Mouse (Mus musculus) kidney, postnatal 0 days (tissue): ENCODE results near the gene Eya2. TPM values are rescaled to one million over a fixed set of nuclear protein-coding genes. Genes with fewer than 3 reads are reported as not detected.

Experiments used
- ATAC-seq: fragments of 200-750 bp; cut with Nextera tagmentation; replicated peaks from 2 replicates; pipeline ENCODE4 v1.8.0; 2017; ENCODE audit warnings: low read depth, moderate number of reproducible peaks, moderate TSS enrichment, moderate library complexity; ENCODE audit not compliant: low FRiP score
- DNase-seq: peaks from one replicate; pipeline ENCODE4 v3.0.0-alpha.2; 2016; ENCODE audit warnings: low spot score
- H3K27ac ChIP-seq: fragments of 300-500 bp; sonication (generic); 2 replicates; pipeline ENCODE4 v1.5.1; 2014; ENCODE audit warnings: mild to moderate bottlenecking
- H3K27me3 ChIP-seq: fragments of 300-500 bp; sonication (generic); 2 replicates; pipeline ENCODE4 v1.6.1; 2014; ENCODE audit warnings: low read length, mixed read lengths; ENCODE audit not compliant: insufficient read depth
- H3K36me3 ChIP-seq: fragments of 300-500 bp; sonication (generic); 2 replicates; pipeline ENCODE4 v1.6.1; 2014; ENCODE audit warnings: low read length, mixed read lengths; ENCODE audit not compliant: insufficient read depth
- H3K4me1 ChIP-seq: fragments of 300-500 bp; sonication (generic); replicated peaks from 2 replicates; pipeline ENCODE4 v1.6.1; 2014; ENCODE audit warnings: antibody characterized with exemption, low read length, mixed read lengths; ENCODE audit not compliant: insufficient read depth
- H3K4me2 ChIP-seq: fragments of 300-500 bp; sonication (generic); 2 replicates; pipeline ENCODE4 v1.6.1; 2014; ENCODE audit warnings: mild to moderate bottlenecking, low read length, moderate library complexity, mixed read lengths
- H3K4me3 ChIP-seq: fragments of 300-500 bp; sonication (generic); replicated peaks from 2 replicates; pipeline ENCODE4 v1.5.1; 2014; ENCODE audit warnings: low read depth, low read length
- H3K9ac ChIP-seq: fragments of 300-500 bp; sonication (generic); 2 replicates; pipeline ENCODE4 v1.6.1; 2014; ENCODE audit warnings: low read depth, low read length
- H3K9me3 ChIP-seq: fragments of 300-500 bp; sonication (generic); replicated peaks from 2 replicates; pipeline ENCODE4 v1.6.1; 2016; ENCODE audit warnings: low read length, inconsistent platforms, mixed read lengths
- CTCF ChIP-seq: IDR thresholded peaks from 2 replicates; pipeline ENCODE4 v1.5.1; 2016; ENCODE audit warnings: antibody characterized with exemption, low read depth, mild to moderate bottlenecking, moderate library complexity
- whole genome bisulfite sequencing: fragments of 180-500 bp; shearing (Covaris S2); extraction: QIAGEN DNeasy Blood & Tissue Kit; methylation state at CpG from one replicate; pipeline ENCODE4 v1.1.7; 2014; 5-methylcytosine and 5-hydroxymethylcytosine counted together
- polyA plus RNA-seq: library from polyadenylated mRNA; unstranded; fragments of >200 nt; fragmentation: Nextera tagmentation; extraction: Ambion mirVana; gene quantifications from 2 replicates; pipeline ENCODE4 v1.2.1, GENCODE M21; 2015

The Eya2 gene
- polyA plus RNA-seq, 1 experiment from 2014 or later = 6.3 TPM

GRCm38 (mm10) chr2:165652281-165652680, 57.4 kb downstream of the Eya2 start:
- peaks cover 16% of the 10 kb centered on the region for H3K4me1 ChIP-seq
- H3K27ac ChIP-seq = no peak overlapping the region
- H3K9ac ChIP-seq = no peak overlapping the region
- TF ChIP-seq CTCF = no peak
- 40% methylated on average over 6 of the region's 6 CpGs for WGBS
- H3K4me3 ChIP-seq = no peak overlapping the region
- DNase-seq = peak; percentile 48
- no peaks in the 10 kb centered on the region for H3K9me3 ChIP-seq
- peak; percentile 72; the same call in 1 of the 2 replicates for ATAC-seq
- H3K4me2 ChIP-seq = no peak overlapping the region
- H3K27me3 ChIP-seq = no peaks in the 10 kb centered on the region
- H3K36me3 ChIP-seq = no peaks in the 10 kb centered on the region

GRCm38 (mm10) chr2:165653001-165653921, 58.4 kb downstream of the Eya2 start:
- peak; percentile 65 for DNase-seq
- Histone ChIP-seq H3K4me2 (no peak overlapping the region), H3K27me3 (no peaks in the 10 kb centered on the region), H3K36me3 (no peaks in the 10 kb centered on the region), H3K4me1 (peaks cover 16% of the 10 kb centered on the region), H3K4me3 (no peak overlapping the region), H3K9ac (no peak overlapping the region), H3K9me3 (no peaks in the 10 kb centered on the region), H3K27ac (no peak overlapping the region)
- TF ChIP-seq CTCF = no peak
- peak; percentile 63; the same call in 1 of the 2 replicates for ATAC-seq
- 20% methylated on average over 14 of the region's 14 CpGs for WGBS

GRCm38 (mm10) chr2:165654151-165654550, 59.3 kb downstream of the Eya2 start:
- no peaks in the 10 kb centered on the region for H3K36me3 ChIP-seq
- peaks cover 16% of the 10 kb centered on the region for H3K4me1 ChIP-seq
- no peak overlapping the region for H3K9ac ChIP-seq
- H3K27ac ChIP-seq = no peak overlapping the region
- ATAC-seq (no peak), DNase-seq (no peak)
- no peak overlapping the region for H3K4me2 ChIP-seq
- 44% methylated on average over 9 of the region's 9 CpGs for WGBS
- H3K9me3 ChIP-seq = no peaks in the 10 kb centered on the region
- H3K4me3 ChIP-seq = no peak overlapping the region
- TF ChIP-seq CTCF = no peak
- no peaks in the 10 kb centered on the region for H3K27me3 ChIP-seq

DNA sequence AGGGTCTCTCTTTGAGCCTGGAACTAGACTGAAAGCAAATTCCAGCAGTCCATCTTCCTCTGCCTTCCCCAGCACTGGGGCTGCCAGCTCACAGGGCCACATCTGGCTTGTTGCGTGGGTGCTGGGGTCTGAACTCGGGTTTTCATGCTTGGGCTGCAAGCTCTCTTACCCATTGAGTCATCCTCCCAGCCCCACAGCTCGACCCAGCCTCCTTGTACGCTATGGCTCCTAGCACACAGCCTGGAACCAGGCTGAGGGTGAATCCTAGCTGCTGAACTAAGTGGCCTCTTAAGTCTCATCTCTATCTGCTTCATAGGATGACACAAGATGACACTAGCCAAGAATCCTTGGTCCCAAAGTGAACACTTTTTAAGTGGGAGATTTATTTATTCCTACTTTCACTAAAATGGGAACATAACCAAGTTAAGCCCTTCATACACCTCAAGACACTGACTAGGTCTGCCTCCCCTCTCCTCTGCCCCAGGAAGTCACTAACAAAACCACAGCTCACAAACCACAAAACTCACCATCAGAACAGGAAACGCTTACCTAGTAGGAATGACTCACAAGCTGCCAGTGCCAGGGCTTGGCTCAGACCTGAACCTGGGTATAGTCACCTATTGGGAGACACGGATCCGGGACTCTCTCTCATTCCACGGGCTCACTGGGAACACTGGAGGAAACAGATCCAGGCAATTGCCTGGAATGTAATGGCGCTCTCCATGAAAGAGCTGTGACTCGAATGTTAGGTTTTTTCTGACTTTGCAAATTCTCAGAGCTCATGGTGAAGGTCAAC, 60.1 kb downstream of the Eya2 start:
- Histone ChIP-seq H3K27me3 (no peaks in the 10 kb centered on the region), H3K4me1 (peaks cover 16% of the 10 kb centered on the region), H3K4me3 (no peak overlapping the region), H3K27ac (no peak overlapping the region), H3K9ac (no peak overlapping the region), H3K9me3 (no peaks in the 10 kb centered on the region), H3K4me2 (no peak overlapping the region), H3K36me3 (no peaks in the 10 kb centered on the region)
- no peak for DNase-seq
- ATAC-seq = no peak
- TF ChIP-seq CTCF = no peak
- 73% methylated on average over 10 of the region's 10 CpGs for WGBS

GRCm38 (mm10) chr2:165656541-165656940, 61.7 kb downstream of the Eya2 start:
- Histone ChIP-seq H3K9ac (no peak overlapping the region), H3K27me3 (no peaks in the 10 kb centered on the region), H3K9me3 (no peaks in the 10 kb centered on the region), H3K4me3 (no peak overlapping the region), H3K4me2 (no peak overlapping the region), H3K27ac (no peak overlapping the region), H3K4me1 (peaks cover 16% of the 10 kb centered on the region), H3K36me3 (no peaks in the 10 kb centered on the region)
- no peak for TF ChIP-seq CTCF
- ATAC-seq = no peak
- WGBS = 94% methylated on average over 4 of the region's 4 CpGs
- DNase-seq = no peak

GRCm38 (mm10) chr2:165656956-165657355, 62.1 kb downstream of the Eya2 start:
- H3K36me3 ChIP-seq = no peaks in the 10 kb centered on the region
- DNase-seq = no peak
- peaks cover 16% of the 10 kb centered on the region for H3K4me1 ChIP-seq
- ATAC-seq = no peak
- H3K4me2 ChIP-seq = no peak overlapping the region
- H3K27me3 ChIP-seq = no peaks in the 10 kb centered on the region
- WGBS = 71% methylated on average over 6 of the region's 6 CpGs
- no peaks in the 10 kb centered on the region for H3K9me3 ChIP-seq
- no peak overlapping the region for H3K9ac ChIP-seq
- H3K27ac ChIP-seq = no peak overlapping the region
- no peak overlapping the region for H3K4me3 ChIP-seq
- no peak for TF ChIP-seq CTCF
